Mouse (Mus musculus) cerebellum, adult 18-20 months (tissue): Measurements from ENCODE around the gene Mtm1.
A peak's percentile ranks its signal among the peaks of the same experiment; 100 is the strongest.

Experiments
- DNase-seq, 2 experiments: peaks; one replicate each; pipeline ENCODE4 v3.0.0; 2021

Gene Mtm1

GRCm38 (mm10) chrX:71210467-71210866 lies at the start of gene Mtm1:
TSS of gene Mtm1 (plus strand) at chrX:71210767.
- DNase-seq: no peak

GRCm38 (mm10) chrX:71181526-71181925 lies 29.0 kb upstream of the Mtm1 start:
- no peak for DNase-seq

GRCm38 (mm10) chrX:71183671-71184070 lies 26.9 kb upstream of the Mtm1 start:
- peak; percentile 23 to 40 for DNase-seq

- DNase-seq: no peak
Observed at GRCm38 (mm10) chrX:71186396-71186795, 24.2 kb upstream of the Mtm1 start.

- no peak for DNase-seq
Observed at GRCm38 (mm10) chrX:71204776-71205175, 5.8 kb upstream of the Mtm1 start.

- DNase-seq: no peak
Observed at GRCm38 (mm10) chrX:71205821-71206542, 4.6 kb upstream of the Mtm1 start.

GRCm38 (mm10) chrX:71206595-71206994 lies 4.0 kb upstream of the Mtm1 start:
- DNase-seq: no peak

DNA sequence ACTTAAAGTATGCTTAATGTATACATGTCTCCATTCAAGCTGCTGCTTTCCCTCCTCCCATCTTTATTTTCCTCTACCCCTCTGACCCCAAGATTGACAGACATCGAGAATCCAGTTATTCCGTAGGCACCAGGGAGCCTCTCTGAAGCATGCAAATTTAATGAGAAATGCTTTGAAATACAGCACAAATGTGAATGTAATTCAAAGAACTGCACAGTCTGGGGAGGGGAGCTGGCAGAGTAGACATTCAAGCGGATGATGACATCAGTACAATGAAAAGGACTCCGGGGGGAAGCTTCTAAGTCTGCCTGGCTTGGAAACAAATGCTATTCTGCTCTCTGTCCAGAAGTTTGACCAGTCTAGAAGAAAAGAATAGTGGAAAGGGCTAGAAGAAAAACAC lies 2.3 kb downstream of the Mtm1 start:
- no peak for DNase-seq

DNA sequence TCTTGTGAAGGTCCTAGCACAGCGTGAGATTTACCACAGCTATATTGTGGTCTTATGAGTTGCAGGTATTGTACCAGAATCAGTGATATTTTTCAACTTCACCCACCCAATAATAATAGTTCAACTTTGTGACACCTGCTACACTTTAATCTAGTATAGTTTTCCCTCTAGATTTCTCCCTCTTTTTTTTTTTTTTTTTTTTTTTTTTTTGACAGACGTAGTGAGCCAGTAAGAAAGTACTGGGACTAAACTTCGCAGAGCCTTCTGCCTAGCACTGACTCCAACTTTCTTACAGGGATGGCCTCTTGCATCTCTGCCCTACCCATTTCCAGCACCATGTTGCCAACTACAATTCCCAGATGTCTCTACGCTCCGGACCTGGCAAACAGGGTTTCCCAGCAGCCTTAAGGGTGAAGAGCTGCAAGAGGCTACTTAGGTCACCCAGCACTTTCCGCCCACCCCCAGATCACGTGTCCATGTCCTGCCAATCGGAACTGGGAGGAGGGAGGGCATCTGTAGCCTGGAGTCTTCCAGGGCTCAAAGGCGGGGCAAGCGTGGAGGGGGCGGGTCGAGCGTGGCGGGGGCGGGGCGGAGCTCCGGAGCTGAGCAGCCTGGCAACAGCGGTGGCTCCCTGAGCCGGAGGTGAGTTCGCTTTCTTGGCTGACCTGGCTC lies 4.0 kb downstream of the Mtm1 start:
- DNase-seq: peak; percentile 76 to 93

DNA sequence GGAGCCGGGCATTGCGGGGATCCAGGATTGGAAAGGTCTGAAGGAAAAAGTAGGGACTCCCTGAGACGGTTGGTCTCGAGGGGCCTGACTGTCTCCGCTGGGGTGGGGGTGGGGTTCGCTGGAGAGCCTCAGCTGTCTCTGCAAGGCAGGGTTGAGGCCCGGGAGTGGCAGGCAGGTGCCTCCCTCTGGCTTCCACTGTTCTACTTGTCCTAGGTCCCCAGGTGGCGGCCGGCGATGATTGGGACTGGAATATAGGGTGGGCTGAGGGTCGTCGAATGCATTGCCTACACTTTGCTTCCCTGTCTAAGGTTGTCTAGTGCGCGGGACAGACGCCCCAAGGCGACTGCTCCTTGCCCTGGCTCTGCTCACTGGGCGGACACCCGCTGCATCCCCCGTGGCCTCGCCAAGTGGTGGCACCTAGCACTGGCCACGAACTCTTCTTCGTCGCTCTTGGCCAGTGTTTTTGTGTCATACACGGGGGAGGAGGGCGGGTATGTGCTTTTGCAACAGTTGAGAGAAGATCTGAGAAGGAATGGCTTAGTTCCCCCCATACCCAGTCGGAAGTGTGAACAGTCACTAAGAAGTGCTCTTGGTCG lies 4.6 kb downstream of the Mtm1 start:
- peak in 1 of 2 experiments; percentile 38 for DNase-seq

DNA sequence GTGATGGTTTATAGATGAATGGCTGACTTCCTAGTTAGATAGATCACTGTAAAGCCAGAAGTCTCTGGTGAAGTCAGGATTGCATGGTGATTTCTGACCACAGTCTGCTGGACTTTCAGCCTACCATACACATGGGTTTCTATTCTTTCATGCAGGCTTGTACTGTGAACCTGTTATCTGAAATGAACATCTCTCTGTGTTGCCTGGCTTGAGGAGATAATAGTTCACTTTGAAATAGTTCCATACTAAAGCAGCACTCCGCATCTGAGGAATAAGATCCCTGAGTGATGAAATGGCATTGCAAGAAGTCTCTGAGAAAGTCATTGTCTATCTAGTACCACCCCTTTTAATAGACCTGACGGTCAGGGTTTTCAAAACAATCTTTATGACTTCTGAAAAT lies 6.3 kb downstream of the Mtm1 start:
- no peak for DNase-seq

GRCm38 (mm10) chrX:71218853-71219252 lies 8.3 kb downstream of the Mtm1 start:
- DNase-seq: no peak

GRCm38 (mm10) chrX:71220896-71221295 lies 10.3 kb downstream of the Mtm1 start:
- DNase-seq: peak; percentile 48 to 50

DNA sequence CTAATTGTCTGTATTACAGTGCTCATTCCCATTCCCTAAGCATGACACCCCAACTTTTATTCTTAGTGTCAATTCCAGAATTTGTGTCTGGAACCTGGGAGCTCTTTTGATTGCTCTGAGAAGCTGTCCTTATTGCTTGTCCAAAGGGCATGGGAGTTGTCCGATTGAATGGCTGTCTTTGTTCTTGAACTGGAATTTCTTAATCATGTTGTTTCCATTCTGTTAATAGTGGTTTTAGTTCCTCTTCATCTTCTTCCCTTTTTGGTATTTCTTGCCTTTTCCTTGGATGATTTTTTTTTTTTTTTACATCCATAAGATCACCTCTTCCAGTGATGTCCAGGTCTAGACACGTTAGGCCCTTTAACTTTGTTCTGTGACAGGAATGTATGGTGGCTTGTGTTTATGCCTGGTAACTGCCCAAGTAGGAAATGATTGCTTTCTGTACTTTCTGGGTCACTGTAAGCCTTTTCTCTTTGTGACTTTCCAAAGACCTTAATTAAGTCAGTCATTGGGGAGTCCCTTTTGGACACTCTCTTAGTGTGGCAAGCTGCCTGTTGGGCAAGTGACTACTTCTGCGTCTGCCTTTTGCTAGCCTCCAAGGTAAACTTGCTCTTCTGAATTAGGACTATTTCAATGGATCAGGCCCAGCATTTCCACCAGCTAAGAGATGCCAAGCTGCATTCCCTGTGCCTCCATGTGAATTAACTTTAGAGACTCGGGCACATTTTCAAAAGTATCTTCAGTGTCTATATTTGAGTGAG lies 12.3 kb downstream of the Mtm1 start:
- DNase-seq: peak in 1 of 2 experiments; percentile 8

DNA sequence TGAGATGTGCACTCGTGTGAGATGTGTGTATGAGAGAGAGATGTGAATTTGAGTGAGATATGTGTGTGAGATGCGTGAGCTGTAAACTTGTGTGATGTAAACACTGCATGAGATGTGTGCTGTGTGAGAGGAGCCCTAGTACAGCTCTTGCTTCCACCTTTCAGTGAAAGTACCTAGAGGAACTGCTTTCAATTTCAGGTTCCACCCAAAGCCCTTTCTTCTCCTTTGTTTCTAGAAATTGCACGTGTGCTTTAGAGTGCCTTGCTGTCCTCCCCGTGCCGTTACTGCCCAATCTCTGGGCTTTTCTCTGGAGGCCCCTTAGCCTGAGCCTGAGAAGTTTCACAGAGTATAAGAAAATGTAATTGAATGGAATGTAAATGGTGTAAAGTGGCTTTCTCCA lies 16.3 kb downstream of the Mtm1 start:
- DNase-seq: no peak

DNA sequence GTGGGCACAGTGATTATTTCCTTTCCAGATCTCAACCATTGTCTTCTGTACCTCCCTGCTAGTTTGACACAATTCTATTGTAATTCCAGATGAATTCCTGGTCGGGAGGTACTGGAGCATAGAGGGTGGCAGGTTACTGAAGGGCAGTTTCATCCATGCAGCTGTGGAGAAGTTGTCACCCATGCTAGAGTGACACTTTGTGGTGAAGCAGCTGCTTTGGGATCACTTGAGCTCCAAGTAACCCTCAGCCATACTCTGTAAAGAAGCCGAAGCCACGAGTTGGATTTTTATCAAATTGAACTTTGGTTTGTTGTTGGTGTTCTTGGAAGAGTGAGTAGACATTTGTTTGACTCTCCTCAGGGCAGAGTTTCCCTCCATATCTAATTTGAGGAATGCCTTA lies 17.6 kb downstream of the Mtm1 start:
- no peak for DNase-seq

DNA sequence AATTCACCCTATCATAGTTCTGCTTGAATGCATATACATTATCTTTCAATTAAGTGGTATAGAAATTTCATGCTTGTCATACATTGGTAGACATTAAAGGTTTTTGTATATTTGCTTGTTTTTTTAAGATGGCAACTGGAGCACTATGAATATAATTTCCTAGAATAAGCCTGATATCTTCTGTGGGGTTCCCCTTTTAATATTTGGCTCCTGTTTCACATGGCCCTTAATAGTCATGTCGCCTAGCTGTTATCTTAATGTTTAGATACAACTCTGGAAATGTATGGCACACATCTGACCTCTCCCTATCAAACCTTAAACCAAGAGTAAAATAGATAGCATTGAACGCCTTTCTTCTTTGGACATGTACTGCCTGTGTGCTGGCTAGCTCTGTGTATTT lies 20.3 kb downstream of the Mtm1 start:
- DNase-seq: no peak

GRCm38 (mm10) chrX:71256422-71256821 lies 45.9 kb downstream of the Mtm1 start:
- DNase-seq: no peak

- DNase-seq: no peak
Observed at GRCm38 (mm10) chrX:71260857-71261256, 50.3 kb downstream of the Mtm1 start.

DNA sequence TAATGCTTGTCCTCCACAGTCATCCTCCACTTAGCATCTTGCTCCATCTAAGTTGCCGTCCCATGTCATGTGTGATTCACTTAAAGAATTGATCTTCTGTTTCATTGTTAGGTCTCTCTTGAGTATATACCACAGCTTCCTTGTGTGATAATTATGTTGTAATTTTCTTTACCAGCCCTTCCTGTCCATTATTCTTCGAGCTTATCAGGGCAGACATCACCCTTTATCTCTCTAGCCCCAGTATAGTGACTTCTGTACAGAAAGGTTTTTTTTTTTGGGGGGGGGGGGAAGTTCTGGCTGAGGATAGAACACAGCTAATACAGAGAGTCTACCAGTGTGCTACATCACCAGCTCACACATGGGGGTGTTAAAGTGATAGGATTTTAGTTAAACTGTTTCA lies 53.7 kb downstream of the Mtm1 start:
- DNase-seq: no peak

DNA sequence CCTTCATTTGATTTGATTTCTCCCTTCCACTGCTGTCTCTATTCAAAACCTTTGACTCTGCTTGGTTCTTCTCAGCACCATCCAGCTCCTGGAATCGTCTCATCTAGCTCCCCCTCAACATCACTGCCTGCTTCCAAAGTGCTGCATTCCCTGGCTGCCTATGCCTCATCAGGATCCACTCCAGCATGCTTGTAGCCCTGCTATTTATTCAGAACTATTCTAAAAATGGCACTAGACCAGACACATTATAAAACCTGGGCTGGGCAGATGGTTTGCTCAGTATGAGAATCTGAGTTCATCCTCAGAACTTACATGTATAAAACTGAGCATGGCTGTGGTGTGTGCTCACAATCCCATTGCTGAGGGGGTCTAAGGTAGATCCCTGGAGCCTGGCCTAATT lies 58.4 kb downstream of the Mtm1 start:
- peak; percentile 8 to 32 for DNase-seq

- no peak for DNase-seq
Observed at GRCm38 (mm10) chrX:71274150-71274549, 63.6 kb downstream of the Mtm1 start.

DNA sequence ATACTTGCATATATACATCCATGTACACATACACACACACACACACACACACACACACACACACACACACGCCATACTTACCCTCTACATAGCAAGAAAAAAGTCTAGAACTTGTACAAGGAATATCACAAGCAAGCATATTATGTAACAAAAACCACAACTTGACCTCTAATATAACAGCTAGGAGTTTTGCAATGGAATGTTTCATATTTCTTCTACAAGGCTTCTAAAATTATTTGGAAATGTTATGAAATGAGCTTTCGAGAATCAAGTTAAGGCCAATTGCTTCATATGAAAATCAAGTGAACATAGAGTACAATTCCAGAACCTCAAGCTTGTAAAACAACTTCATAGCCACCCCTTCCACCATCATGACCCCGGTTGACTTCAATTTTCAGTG lies 74.9 kb downstream of the Mtm1 start:
- DNase-seq: no peak

GRCm38 (mm10) chrX:71287088-71287487 lies 76.5 kb downstream of the Mtm1 start:
- DNase-seq: no peak
